Mouse (Mus musculus): ENCODE data around the gene Lrrn3. TPM values are rescaled to one million over a fixed set of nuclear protein-coding genes. Genes with fewer than 3 reads are reported as not detected.

Gene Lrrn3
- polyA plus RNA-seq (2014; fragmentation: Nextera tagmentation; extraction: Ambion mirVana): 115 and 117 TPM in 2 replicates

DNA sequence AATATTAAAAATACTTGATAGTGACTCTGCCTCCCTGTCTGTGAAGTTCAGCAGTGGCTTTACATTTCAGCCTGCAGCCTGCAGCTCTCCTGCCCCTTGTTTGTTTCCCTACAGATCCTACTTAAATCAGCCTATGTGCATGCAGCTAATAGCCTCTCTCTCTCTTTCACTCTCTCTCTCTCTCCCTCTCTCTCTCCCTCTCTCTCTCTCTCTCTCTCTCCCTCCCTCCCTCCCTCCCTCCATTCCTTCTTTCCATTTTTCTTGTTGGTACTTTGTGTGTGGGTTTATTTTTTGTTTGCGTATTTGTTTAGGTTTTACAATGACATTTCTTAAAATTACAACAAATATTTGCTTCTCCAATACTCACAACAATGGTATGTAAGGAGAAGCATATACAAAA is at the start of gene Lrrn3:
Lrrn3 (minus strand) TSS at position 101 of the 400 bp plus-strand sequence.
- H3K9ac ChIP-seq (replicated peaks; ENCODE audit: low read depth, low read length): peak within 1 kb of the TSS; percentile 78
- no peaks in the 10 kb centered on the region for H3K36me3 ChIP-seq (ENCODE audit: control insufficient read depth, insufficient read depth, low read length)
- H3K4me1 ChIP-seq (ENCODE audit: control insufficient read depth, insufficient read depth, low read length): 0 out of 2 replicates have a peak, but pooled peaks cover 3% of the 10 kb centered on the region
- peak within 1 kb of the TSS; percentile 59 for H3K4me3 ChIP-seq (ENCODE audit: low read depth, low read length)
- H3K9me3 ChIP-seq (ENCODE audit: control insufficient read depth, low read length): no peaks in the 10 kb centered on the region
- H3K4me2 ChIP-seq (ENCODE audit: low read depth, low read length): peak within 1 kb of the TSS; percentile 61
- no peaks in the 10 kb centered on the region for H3K27me3 ChIP-seq (ENCODE audit: control insufficient read depth, insufficient read depth, low read length)
- 0 out of 2 replicates have a peak, but pooled peaks have one; percentile 9 for ATAC-seq (ENCODE audit: low read depth)
- WGBS: 100% methylated on average over 1 of the region's 1 CpGs
- peak within 1 kb of the TSS; percentile 94 for H3K27ac ChIP-seq (ENCODE audit: low read depth, low read length)

DNA sequence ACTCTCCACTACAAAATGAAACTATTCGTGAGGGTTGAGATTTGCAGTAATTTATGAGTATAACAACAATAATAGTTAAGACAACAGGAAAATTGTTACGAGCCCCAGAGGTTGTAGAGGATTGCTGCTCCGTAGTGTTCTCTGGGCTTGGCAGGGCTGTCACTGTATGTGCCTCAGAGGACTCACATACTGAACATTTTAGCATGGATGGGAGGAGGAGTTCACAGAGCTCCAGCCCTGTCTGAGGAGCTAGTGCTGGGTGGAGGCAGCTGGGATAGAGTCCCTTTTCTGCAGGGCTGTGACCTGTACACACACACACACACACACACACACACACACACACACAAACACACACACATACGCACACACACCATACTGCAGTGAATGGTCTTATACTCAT is 42.2 kb upstream of the Lrrn3 start:
- H3K27me3 ChIP-seq (ENCODE audit: control insufficient read depth, insufficient read depth, low read length): no peaks in the 10 kb centered on the region
- no peaks in the 10 kb centered on the region for H3K36me3 ChIP-seq (ENCODE audit: control insufficient read depth, insufficient read depth, low read length)
- no peak overlapping the region for H3K27ac ChIP-seq (ENCODE audit: low read depth, low read length)
- H3K4me3 ChIP-seq (ENCODE audit: low read depth, low read length): no peak overlapping the region
- H3K4me1 ChIP-seq (ENCODE audit: control insufficient read depth, insufficient read depth, low read length): no peaks in the 10 kb centered on the region
- no peaks in the 10 kb centered on the region for H3K9me3 ChIP-seq (ENCODE audit: control insufficient read depth, low read length)
- ATAC-seq (ENCODE audit: low read depth): peak; percentile 46; the same call in 1 of the 2 replicates
- H3K9ac ChIP-seq (replicated peaks; ENCODE audit: low read depth, low read length): no peak overlapping the region
- no peak overlapping the region for H3K4me2 ChIP-seq (ENCODE audit: low read depth, low read length)
- WGBS: 65% methylated on average over 4 of the region's 4 CpGs

GRCm38 (mm10) chr12:41526688-41527087 is 40.5 kb upstream of the Lrrn3 start:
- H3K36me3 ChIP-seq (ENCODE audit: control insufficient read depth, insufficient read depth, low read length): no peaks in the 10 kb centered on the region
- 53% methylated on average over 2 of the region's 2 CpGs for WGBS
- no peaks in the 10 kb centered on the region for H3K4me1 ChIP-seq (ENCODE audit: control insufficient read depth, insufficient read depth, low read length)
- H3K9me3 ChIP-seq (ENCODE audit: control insufficient read depth, low read length): no peaks in the 10 kb centered on the region
- no peak overlapping the region for H3K27ac ChIP-seq (ENCODE audit: low read depth, low read length)
- no peak overlapping the region for H3K9ac ChIP-seq (replicated peaks; ENCODE audit: low read depth, low read length)
- no peaks in the 10 kb centered on the region for H3K27me3 ChIP-seq (ENCODE audit: control insufficient read depth, insufficient read depth, low read length)
- no peak for ATAC-seq (ENCODE audit: low read depth)
- no peak overlapping the region for H3K4me3 ChIP-seq (ENCODE audit: low read depth, low read length)
- H3K4me2 ChIP-seq (ENCODE audit: low read depth, low read length): no peak overlapping the region

- Histone ChIP-seq H3K27ac (ENCODE audit: low read depth, low read length) (no peak overlapping the region), H3K36me3 (ENCODE audit: control insufficient read depth, insufficient read depth, low read length) (no peaks in the 10 kb centered on the region), H3K27me3 (ENCODE audit: control insufficient read depth, insufficient read depth, low read length) (no peaks in the 10 kb centered on the region), H3K9me3 (ENCODE audit: control insufficient read depth, low read length) (no peaks in the 10 kb centered on the region), H3K4me2 (ENCODE audit: low read depth, low read length) (no peak overlapping the region), H3K9ac (replicated peaks; ENCODE audit: low read depth, low read length) (no peak overlapping the region), H3K4me3 (ENCODE audit: low read depth, low read length) (no peak overlapping the region), H3K4me1 (ENCODE audit: control insufficient read depth, insufficient read depth, low read length) (no peaks in the 10 kb centered on the region)
- no peak for ATAC-seq (ENCODE audit: low read depth)
- WGBS: 89% methylated on average over 2 of the region's 2 CpGs
Observed at GRCm38 (mm10) chr12:41521671-41522070, 35.4 kb upstream of the Lrrn3 start.

DNA sequence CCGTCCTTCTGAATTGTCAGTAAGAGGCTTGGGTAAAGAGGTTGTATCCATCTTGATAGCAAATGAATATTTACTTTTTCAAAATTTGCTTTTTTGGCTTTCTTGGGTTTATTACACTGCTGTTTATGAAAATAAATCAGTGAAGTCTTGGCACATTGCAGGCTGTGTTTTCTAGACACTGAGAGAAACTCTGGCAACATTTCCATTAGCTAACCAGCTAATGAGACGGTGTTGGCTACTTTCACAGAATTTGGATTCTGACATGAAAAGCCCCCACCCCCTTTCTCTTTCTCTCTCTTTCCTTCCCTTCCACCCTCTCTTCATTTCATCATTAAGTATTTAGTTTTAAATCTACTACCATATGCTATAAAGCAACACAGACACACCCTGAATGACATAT is 34.1 kb upstream of the Lrrn3 start:
- Histone ChIP-seq H3K4me1 (ENCODE audit: control insufficient read depth, insufficient read depth, low read length) (no peaks in the 10 kb centered on the region), H3K4me3 (ENCODE audit: low read depth, low read length) (no peak overlapping the region), H3K4me2 (ENCODE audit: low read depth, low read length) (no peak overlapping the region), H3K27me3 (ENCODE audit: control insufficient read depth, insufficient read depth, low read length) (no peaks in the 10 kb centered on the region), H3K9ac (replicated peaks; ENCODE audit: low read depth, low read length) (no peak overlapping the region), H3K36me3 (ENCODE audit: control insufficient read depth, insufficient read depth, low read length) (no peaks in the 10 kb centered on the region), H3K27ac (ENCODE audit: low read depth, low read length) (no peak overlapping the region), H3K9me3 (ENCODE audit: control insufficient read depth, low read length) (no peaks in the 10 kb centered on the region)
- no peak for ATAC-seq (ENCODE audit: low read depth)
- 80% methylated on average over 2 of the region's 2 CpGs for WGBS

DNA sequence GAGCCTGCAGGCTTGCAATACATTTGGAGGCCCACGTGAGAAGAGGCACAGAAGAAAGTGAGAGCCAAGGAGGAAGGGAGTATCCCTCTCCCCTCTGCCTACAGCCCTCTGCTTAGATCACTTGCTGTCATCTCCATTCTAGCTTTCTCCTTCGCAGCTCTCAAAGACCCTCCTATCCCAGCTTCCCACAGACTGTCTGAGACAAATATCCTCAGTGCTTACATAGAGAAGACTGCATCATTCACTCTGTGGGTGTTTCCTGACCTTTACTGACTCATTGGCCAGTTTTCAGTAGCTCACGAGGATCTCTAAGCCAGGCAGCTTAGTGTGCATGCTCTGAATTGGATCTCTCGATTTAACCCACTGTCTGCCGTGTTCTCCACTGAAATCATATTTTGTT is 32.7 kb upstream of the Lrrn3 start:
- no peak overlapping the region for H3K4me3 ChIP-seq (ENCODE audit: low read depth, low read length)
- no peak for ATAC-seq (ENCODE audit: low read depth)
- H3K9me3 ChIP-seq (ENCODE audit: control insufficient read depth, low read length): no peaks in the 10 kb centered on the region
- H3K36me3 ChIP-seq (ENCODE audit: control insufficient read depth, insufficient read depth, low read length): no peaks in the 10 kb centered on the region
- WGBS: 65% methylated on average over 5 of the region's 5 CpGs
- no peak overlapping the region for H3K9ac ChIP-seq (replicated peaks; ENCODE audit: low read depth, low read length)
- no peaks in the 10 kb centered on the region for H3K4me1 ChIP-seq (ENCODE audit: control insufficient read depth, insufficient read depth, low read length)
- no peak overlapping the region for H3K27ac ChIP-seq (ENCODE audit: low read depth, low read length)
- H3K4me2 ChIP-seq (ENCODE audit: low read depth, low read length): no peak overlapping the region
- no peaks in the 10 kb centered on the region for H3K27me3 ChIP-seq (ENCODE audit: control insufficient read depth, insufficient read depth, low read length)

DNA sequence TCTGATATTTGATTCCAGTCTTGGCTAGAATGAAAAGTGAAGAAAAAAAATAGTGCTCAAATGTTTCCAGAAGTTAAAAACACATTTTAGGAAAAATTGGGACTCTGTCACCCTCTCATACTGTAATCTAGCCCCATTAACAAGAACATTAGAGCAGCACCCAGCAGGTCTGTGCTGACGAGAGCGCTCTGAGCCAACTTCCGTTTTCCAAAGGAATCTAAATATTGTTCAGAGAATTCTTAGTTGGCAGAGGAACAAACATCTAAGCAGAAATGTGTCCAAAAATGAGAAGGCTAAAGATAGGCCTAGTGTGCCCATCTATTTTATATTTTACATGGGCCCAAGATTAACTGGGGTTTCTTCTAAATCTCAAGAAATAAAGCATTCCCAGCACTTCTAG is 24.4 kb upstream of the Lrrn3 start:
- H3K27me3 ChIP-seq (ENCODE audit: control insufficient read depth, insufficient read depth, low read length): no peaks in the 10 kb centered on the region
- no peaks in the 10 kb centered on the region for H3K36me3 ChIP-seq (ENCODE audit: control insufficient read depth, insufficient read depth, low read length)
- no peak overlapping the region for H3K9ac ChIP-seq (replicated peaks; ENCODE audit: low read depth, low read length)
- H3K4me1 ChIP-seq (ENCODE audit: control insufficient read depth, insufficient read depth, low read length): no peaks in the 10 kb centered on the region
- no peak overlapping the region for H3K4me3 ChIP-seq (ENCODE audit: low read depth, low read length)
- WGBS: 85% methylated on average over 3 of the region's 3 CpGs
- H3K4me2 ChIP-seq (ENCODE audit: low read depth, low read length): no peak overlapping the region
- H3K27ac ChIP-seq (ENCODE audit: low read depth, low read length): no peak overlapping the region
- ATAC-seq (ENCODE audit: low read depth): no peak
- H3K9me3 ChIP-seq (ENCODE audit: control insufficient read depth, low read length): no peaks in the 10 kb centered on the region

GRCm38 (mm10) chr12:41508610-41509009 is 22.4 kb upstream of the Lrrn3 start:
- no peaks in the 10 kb centered on the region for H3K4me1 ChIP-seq (ENCODE audit: control insufficient read depth, insufficient read depth, low read length)
- no peak overlapping the region for H3K4me2 ChIP-seq (ENCODE audit: low read depth, low read length)
- no peak overlapping the region for H3K9ac ChIP-seq (replicated peaks; ENCODE audit: low read depth, low read length)
- 77% methylated on average over 4 of the region's 4 CpGs for whole genome bisulfite sequencing
- H3K27ac ChIP-seq (ENCODE audit: low read depth, low read length): no peak overlapping the region
- no peaks in the 10 kb centered on the region for H3K36me3 ChIP-seq (ENCODE audit: control insufficient read depth, insufficient read depth, low read length)
- H3K27me3 ChIP-seq (ENCODE audit: control insufficient read depth, insufficient read depth, low read length): no peaks in the 10 kb centered on the region
- no peak overlapping the region for H3K4me3 ChIP-seq (ENCODE audit: low read depth, low read length)
- H3K9me3 ChIP-seq (ENCODE audit: control insufficient read depth, low read length): no peaks in the 10 kb centered on the region
- no peak for ATAC-seq (ENCODE audit: low read depth)

- no peak overlapping the region for H3K4me2 ChIP-seq (ENCODE audit: low read depth, low read length)
- H3K27me3 ChIP-seq (ENCODE audit: control insufficient read depth, insufficient read depth, low read length): no peaks in the 10 kb centered on the region
- no peak overlapping the region for H3K9ac ChIP-seq (replicated peaks; ENCODE audit: low read depth, low read length)
- no peaks in the 10 kb centered on the region for H3K36me3 ChIP-seq (ENCODE audit: control insufficient read depth, insufficient read depth, low read length)
- H3K4me3 ChIP-seq (ENCODE audit: low read depth, low read length): no peak overlapping the region
- WGBS: 86% methylated on average over 9 of the region's 9 CpGs
- no peaks in the 10 kb centered on the region for H3K9me3 ChIP-seq (ENCODE audit: control insufficient read depth, low read length)
- H3K27ac ChIP-seq (ENCODE audit: low read depth, low read length): no peak overlapping the region
- no peak for ATAC-seq (ENCODE audit: low read depth)
- no peaks in the 10 kb centered on the region for H3K4me1 ChIP-seq (ENCODE audit: control insufficient read depth, insufficient read depth, low read length)
Observed at GRCm38 (mm10) chr12:41500049-41500820, 14.0 kb upstream of the Lrrn3 start.
